Mouse (Mus musculus) embryonic facial prominence, embryonic 12.5 days (tissue): ENCODE results near the gene Hip1. TPM values are rescaled to one million over a fixed set of nuclear protein-coding genes. Genes with fewer than 3 reads are reported as not detected.
"Not testable (repeated sequence)": the region's sequence is repeated elsewhere in the genome, so short reads cannot be mapped to it uniquely, and the experiment has no call there.

Experiments used
- ATAC-seq: fragments of 200-750 bp; cut with Nextera tagmentation; 2 replicates; pipeline ENCODE4 v1.8.0; 2017; ENCODE audit not compliant: insufficient number of reproducible peaks, insufficient read depth, low FRiP score, low TSS enrichment
- H3K27ac ChIP-seq: fragments of 300-500 bp; sonication (generic); 2 replicates; pipeline ENCODE4 v1.5.1; 2016; ENCODE audit warnings: mild to moderate bottlenecking
- H3K27me3 ChIP-seq: fragments of 300-500 bp; sonication (generic); 2 replicates; pipeline ENCODE4 v1.6.1; 2016; ENCODE audit warnings: mild to moderate bottlenecking, moderate library complexity
- H3K36me3 ChIP-seq: fragments of 300-500 bp; sonication (generic); 2 replicates; pipeline ENCODE4 v1.6.1; 2016; ENCODE audit warnings: mild to moderate bottlenecking
- H3K4me1 ChIP-seq: fragments of 300-500 bp; sonication (generic); 2 replicates; pipeline ENCODE4 v1.6.1; 2016
- H3K4me2 ChIP-seq: fragments of 300-500 bp; sonication (generic); replicated peaks from 2 replicates; pipeline ENCODE4 v1.6.1; 2016; ENCODE audit warnings: mild to moderate bottlenecking, moderate library complexity
- H3K4me3 ChIP-seq: fragments of 300-500 bp; sonication (generic); 2 replicates; pipeline ENCODE4 v1.5.1; 2016; ENCODE audit warnings: mild to moderate bottlenecking
- H3K9ac ChIP-seq: fragments of 300-500 bp; sonication (generic); 2 replicates; pipeline ENCODE4 v1.6.1; 2016; ENCODE audit warnings: mild to moderate bottlenecking, moderate library complexity
- H3K9me3 ChIP-seq: fragments of 300-500 bp; sonication (generic); 2 replicates; pipeline ENCODE4 v1.6.1; 2016; ENCODE audit warnings: mild to moderate bottlenecking, moderate library complexity
- WGBS: fragments of 180-500 bp; shearing (Covaris S2); methylation state at CpG from one replicate; pipeline ENCODE4 v1.1.7; 2016; 5-methylcytosine and 5-hydroxymethylcytosine counted together
- polyA plus RNA-seq: library from polyadenylated mRNA; unstranded; fragments of >200 nt; fragmentation: Nextera tagmentation; extraction: Ambion mirVana; gene quantifications from 2 replicates; pipeline ENCODE4 v1.2.1, GENCODE M21; 2016

Hip1 gene
- polyA plus RNA-seq, 1 experiment from 2014 or later: 57.9 TPM

- Histone ChIP-seq H3K4me1 (peaks cover under 1% of the 10 kb centered on the region; the same call in 1 of the 2 replicates), H3K27me3 (no peaks in the 10 kb centered on the region), H3K27ac (peak overlapping the region; percentile 8; the same call in 1 of the 2 replicates), H3K9me3 (no peaks in the 10 kb centered on the region), H3K36me3 (peaks cover 42% of the 10 kb centered on the region), H3K9ac (no peak overlapping the region), H3K4me2 (no peak overlapping the region), H3K4me3 (no peak overlapping the region)
- 58% methylated on average over 4 of the region's 4 CpGs for WGBS
- no peak for ATAC-seq
These were observed 84.1 kb downstream of the Hip1 start for GRCm38 (mm10) chr5:135460833-135461173.

GRCm38 (mm10) chr5:135460152-135460832 lies 84.6 kb downstream of the Hip1 start:
- no peaks in the 10 kb centered on the region; the same call in 1 of the 2 replicates for H3K4me1 ChIP-seq
- peak overlapping the region; percentile 8; the same call in 1 of the 2 replicates for H3K27ac ChIP-seq
- WGBS: 57% methylated on average over 12 of the region's 12 CpGs
- ATAC-seq: no peak
- no peaks in the 10 kb centered on the region for H3K27me3 ChIP-seq
- peaks cover 46% of the 10 kb centered on the region for H3K36me3 ChIP-seq
- no peak overlapping the region for H3K4me2 ChIP-seq
- no peak overlapping the region for H3K9ac ChIP-seq
- no peak overlapping the region for H3K4me3 ChIP-seq
- no peaks in the 10 kb centered on the region for H3K9me3 ChIP-seq

GRCm38 (mm10) chr5:135459486-135459885 lies 85.4 kb downstream of the Hip1 start:
- ATAC-seq: no peak
- Histone ChIP-seq H3K9me3 (peaks cover 5% of the 10 kb centered on the region; the same call in 1 of the 2 replicates), H3K4me3 (no peak overlapping the region), H3K4me2 (no peak overlapping the region), H3K4me1 (no peaks in the 10 kb centered on the region; the same call in 1 of the 2 replicates), H3K27me3 (no peaks in the 10 kb centered on the region), H3K36me3 (peaks cover 54% of the 10 kb centered on the region), H3K27ac (no peak overlapping the region), H3K9ac (no peak overlapping the region)
- WGBS: 68% methylated on average over 3 of the region's 3 CpGs

- 91% methylated on average over 16 of the region's 16 CpGs for WGBS
- Histone ChIP-seq H3K9ac (no peak overlapping the region), H3K4me3 (no peak overlapping the region)
These were observed 87.0 kb downstream of the Hip1 start for GRCm38 (mm10) chr5:135457961-135458360.

GRCm38 (mm10) chr5:135456515-135456914 lies 88.4 kb downstream of the Hip1 start:
- no peaks in the 10 kb centered on the region for H3K27me3 ChIP-seq
- WGBS: 93% methylated on average over 9 of the region's 9 CpGs
- H3K27ac ChIP-seq: no peak overlapping the region
- H3K9ac ChIP-seq: no peak overlapping the region
- peaks cover 70% of the 10 kb centered on the region for H3K36me3 ChIP-seq
- no peaks in the 10 kb centered on the region for H3K4me1 ChIP-seq
- no peak overlapping the region for H3K4me3 ChIP-seq
- H3K4me2 ChIP-seq: no peak overlapping the region
- ATAC-seq: no peak
- H3K9me3 ChIP-seq: peaks cover 5% of the 10 kb centered on the region; the same call in 1 of the 2 replicates

More at GRCm38 (mm10) chr5:135457961-135458360, 87.0 kb downstream of the Hip1 start:
- peaks cover 65% of the 10 kb centered on the region for H3K36me3 ChIP-seq
- H3K9me3 ChIP-seq: peaks cover 5% of the 10 kb centered on the region; the same call in 1 of the 2 replicates
- H3K27ac ChIP-seq: no peak overlapping the region
- no peaks in the 10 kb centered on the region for H3K27me3 ChIP-seq
- no peak overlapping the region for H3K4me2 ChIP-seq
- no peak for ATAC-seq
- H3K4me1 ChIP-seq: no peaks in the 10 kb centered on the region

GRCm38 (mm10) chr5:135454256-135454655 lies 90.7 kb downstream of the Hip1 start:
- Histone ChIP-seq H3K4me1 (0 out of 2 replicates have a peak, but pooled peaks cover 5% of the 10 kb centered on the region), H3K9me3 (peaks cover 5% of the 10 kb centered on the region; the same call in 1 of the 2 replicates), H3K4me2 (no peak overlapping the region), H3K27me3 (no peaks in the 10 kb centered on the region), H3K36me3 (peaks cover 80% of the 10 kb centered on the region), H3K27ac (no peak overlapping the region), H3K9ac (no peak overlapping the region), H3K4me3 (no peak overlapping the region)
- WGBS: 100% methylated on average over 2 of the region's 2 CpGs
- ATAC-seq: no peak

- not testable (repeated sequence) for H3K27me3 ChIP-seq
- WGBS: 87% methylated on average over 5 of the region's 5 CpGs
These were observed 93.4 kb downstream of the Hip1 start for GRCm38 (mm10) chr5:135451559-135451958.

GRCm38 (mm10) chr5:135451100-135451499 lies 93.8 kb downstream of the Hip1 start:
- H3K4me1 ChIP-seq: 0 out of 2 replicates have a peak, but pooled peaks cover 5% of the 10 kb centered on the region
- H3K4me3 ChIP-seq: no peak overlapping the region
- WGBS: 89% methylated on average over 8 of the region's 8 CpGs
- no peak overlapping the region for H3K4me2 ChIP-seq
- no peak for ATAC-seq
- peaks cover 77% of the 10 kb centered on the region for H3K36me3 ChIP-seq
- no peak overlapping the region for H3K9ac ChIP-seq
- H3K9me3 ChIP-seq: peaks cover 5% of the 10 kb centered on the region; the same call in 1 of the 2 replicates
- no peak overlapping the region for H3K27ac ChIP-seq
- H3K27me3 ChIP-seq: no peaks in the 10 kb centered on the region

More at GRCm38 (mm10) chr5:135451559-135451958, 93.4 kb downstream of the Hip1 start:
- H3K4me2 ChIP-seq, H3K4me3 ChIP-seq, H3K9me3 ChIP-seq, H3K4me1 ChIP-seq, H3K9ac ChIP-seq, ATAC-seq, H3K27ac ChIP-seq: not testable (repeated sequence)
- H3K36me3 ChIP-seq: peaks cover 77% of the 10 kb centered on the region

GRCm38 (mm10) chr5:135445755-135446154 lies 99.2 kb downstream of the Hip1 start:
- 92% methylated on average over 8 of the region's 8 CpGs for WGBS
- no peak overlapping the region for H3K9ac ChIP-seq
- H3K27me3 ChIP-seq: no peaks in the 10 kb centered on the region
- H3K4me3 ChIP-seq: no peak overlapping the region
- 0 out of 2 replicates have a peak, but pooled peaks cover 5% of the 10 kb centered on the region for H3K4me1 ChIP-seq
- H3K36me3 ChIP-seq: peaks cover 65% of the 10 kb centered on the region
- H3K9me3 ChIP-seq: no peaks in the 10 kb centered on the region
- no peak overlapping the region for H3K4me2 ChIP-seq
- no peak for ATAC-seq
- no peak overlapping the region for H3K27ac ChIP-seq

- H3K27me3 ChIP-seq: no peaks in the 10 kb centered on the region
- no peak overlapping the region for H3K4me2 ChIP-seq
- no peaks in the 10 kb centered on the region for H3K4me1 ChIP-seq
- no peak for ATAC-seq
- H3K27ac ChIP-seq: no peak overlapping the region
- peaks cover 49% of the 10 kb centered on the region for H3K36me3 ChIP-seq
- WGBS: 67% methylated on average over 7 of the region's 7 CpGs
- no peaks in the 10 kb centered on the region for H3K9me3 ChIP-seq
- no peak overlapping the region for H3K4me3 ChIP-seq
- H3K9ac ChIP-seq: no peak overlapping the region
These were observed 102.5 kb downstream of the Hip1 start for GRCm38 (mm10) chr5:135442430-135442829.

- Histone ChIP-seq H3K4me1 (no peaks in the 10 kb centered on the region), H3K27me3 (no peaks in the 10 kb centered on the region), H3K27ac (no peak overlapping the region), H3K9me3 (peaks cover 4% of the 10 kb centered on the region; the same call in 1 of the 2 replicates), H3K9ac (no peak overlapping the region), H3K4me2 (no peak overlapping the region), H3K4me3 (no peak overlapping the region), H3K36me3 (peaks cover 78% of the 10 kb centered on the region)
- no peak for ATAC-seq
- 96% methylated on average over 10 of the region's 10 CpGs for WGBS
These were observed 109.9 kb downstream of the Hip1 start for GRCm38 (mm10) chr5:135435039-135435438.

- Histone ChIP-seq H3K9me3 (peaks cover 4% of the 10 kb centered on the region; the same call in 1 of the 2 replicates), H3K4me3 (no peak overlapping the region), H3K36me3 (peaks cover 83% of the 10 kb centered on the region), H3K9ac (no peak overlapping the region), H3K4me2 (no peak overlapping the region), H3K4me1 (no peaks in the 10 kb centered on the region), H3K27me3 (no peaks in the 10 kb centered on the region), H3K27ac (no peak overlapping the region)
- no peak for ATAC-seq
- 100% methylated on average over 4 of the region's 4 CpGs for WGBS
These were observed 111.1 kb downstream of the Hip1 start for GRCm38 (mm10) chr5:135433861-135434260.
